Mouse (Mus musculus) heart, embryonic 15.5 days (tissue): Measurements from ENCODE around the gene Aldh1l1. TPM values are rescaled to one million over a fixed set of nuclear protein-coding genes. Genes with fewer than 3 reads are reported as not detected.
A peak's percentile ranks its signal among the peaks of the same experiment; 100 is the strongest.
"Not testable (repeated sequence)": the region's sequence is repeated elsewhere in the genome, so short reads cannot be mapped to it uniquely, and the experiment has no call there.

ENCODE experiments used
- ATAC-seq: fragments of 200-750 bp; cut with Nextera tagmentation; replicated peaks from 2 replicates; pipeline ENCODE4 v1.8.0; 2017; ENCODE audit warnings: low read depth, moderate TSS enrichment; ENCODE audit not compliant: insufficient number of reproducible peaks, insufficient read depth, low FRiP score
- H3K27ac ChIP-seq: fragments of 300-500 bp; sonication (generic); 2 replicates; pipeline ENCODE4 v1.5.1; 2015; ENCODE audit warnings: mild to moderate bottlenecking, inconsistent platforms
- H3K27me3 ChIP-seq: fragments of 300-500 bp; sonication (generic); 2 replicates; pipeline ENCODE4 v1.6.1; 2015; ENCODE audit warnings: inconsistent platforms
- H3K36me3 ChIP-seq: fragments of 300-500 bp; sonication (generic); 2 replicates; pipeline ENCODE4 v1.6.1; 2015; ENCODE audit warnings: mild to moderate bottlenecking, inconsistent platforms
- H3K4me1 ChIP-seq: fragments of 300-500 bp; sonication (generic); replicated peaks from 2 replicates; pipeline ENCODE4 v1.6.1; 2015; ENCODE audit warnings: inconsistent platforms
- H3K4me2 ChIP-seq: fragments of 300-500 bp; sonication (generic); 2 replicates; pipeline ENCODE4 v1.6.1; 2015; ENCODE audit warnings: inconsistent platforms, mild to moderate bottlenecking, moderate library complexity
- H3K4me3 ChIP-seq: fragments of 300-500 bp; sonication (generic); 2 replicates; pipeline ENCODE4 v1.5.1; 2015; ENCODE audit warnings: mild to moderate bottlenecking, inconsistent platforms
- H3K9ac ChIP-seq: fragments of 300-500 bp; sonication (generic); 2 replicates; pipeline ENCODE4 v1.6.1; 2015; ENCODE audit warnings: mild to moderate bottlenecking, inconsistent platforms
- H3K9me3 ChIP-seq: fragments of 300-500 bp; sonication (generic); replicated peaks from 2 replicates; pipeline ENCODE4 v1.6.1; 2016; ENCODE audit warnings: inconsistent platforms
- WGBS: fragments of 180-500 bp; shearing (Covaris S2); methylation state at CpG from one replicate; pipeline ENCODE4 v1.1.7; 2015; ENCODE audit warnings: mixed read lengths; 5-methylcytosine and 5-hydroxymethylcytosine counted together
- polyA plus RNA-seq: library from polyadenylated mRNA; unstranded; fragments of >200 nt; fragmentation: Nextera tagmentation; extraction: Ambion mirVana; gene quantifications from 2 replicates; pipeline ENCODE4 v1.2.1, GENCODE M21; 2015

Aldh1l1 gene
- polyA plus RNA-seq, 1 experiment from 2014 or later = 1.8 TPM

- no peak overlapping the region for H3K4me2 ChIP-seq
- no peaks in the 10 kb centered on the region for H3K27me3 ChIP-seq
- 52% methylated on average over 6 of the region's 6 CpGs for WGBS
- H3K27ac ChIP-seq = peak overlapping the region; percentile 38; the same call in 1 of the 2 replicates
- H3K4me3 ChIP-seq = no peak overlapping the region
- no peaks in the 10 kb centered on the region for H3K36me3 ChIP-seq
- ATAC-seq = no peak
- H3K9me3 ChIP-seq = no peaks in the 10 kb centered on the region
- no peak overlapping the region for H3K9ac ChIP-seq
- H3K4me1 ChIP-seq = peaks cover 74% of the 10 kb centered on the region
Measured at GRCm38 (mm10) chr6:90621584-90621890, 135.3 kb downstream of the Aldh1l1 start.

GRCm38 (mm10) chr6:90622758-90623455 lies 136.7 kb downstream of the Aldh1l1 start:
- peak overlapping the region; percentile 35; the same call in 1 of the 2 replicates for H3K4me2 ChIP-seq
- H3K9ac ChIP-seq = 0 out of 2 replicates have a peak overlapping the region, but pooled peaks have one; percentile 11
- WGBS = 23% methylated on average over 11 of the region's 11 CpGs
- H3K27me3 ChIP-seq = no peaks in the 10 kb centered on the region
- H3K9me3 ChIP-seq = no peaks in the 10 kb centered on the region
- peak overlapping the region; percentile 76 for H3K27ac ChIP-seq
- peak; percentile 52 for ATAC-seq
- H3K36me3 ChIP-seq = no peaks in the 10 kb centered on the region
- H3K4me1 ChIP-seq = peaks cover 63% of the 10 kb centered on the region
- H3K4me3 ChIP-seq = no peak overlapping the region

- H3K27ac ChIP-seq = peak overlapping the region; percentile 76
Measured at GRCm38 (mm10) chr6:90623456-90623836, 137.2 kb downstream of the Aldh1l1 start.

GRCm38 (mm10) chr6:90624184-90624583 lies 138.0 kb downstream of the Aldh1l1 start:
- 0 out of 2 replicates have a peak overlapping the region, but pooled peaks have one; percentile 76 for H3K27ac ChIP-seq
- H3K9ac ChIP-seq = no peak overlapping the region
- no peak for ATAC-seq
- H3K4me2 ChIP-seq = no peak overlapping the region
- peaks cover 51% of the 10 kb centered on the region for H3K4me1 ChIP-seq
- no peaks in the 10 kb centered on the region for H3K27me3 ChIP-seq
- no peaks in the 10 kb centered on the region for H3K36me3 ChIP-seq
- no peaks in the 10 kb centered on the region for H3K9me3 ChIP-seq
- WGBS = 71% methylated on average over 6 of the region's 6 CpGs
- H3K4me3 ChIP-seq = no peak overlapping the region

More at GRCm38 (mm10) chr6:90623456-90623836, 137.2 kb downstream of the Aldh1l1 start:
- Histone ChIP-seq H3K4me3 (no peak overlapping the region), H3K9ac (no peak overlapping the region), H3K36me3 (no peaks in the 10 kb centered on the region), H3K4me2 (peak overlapping the region; percentile 35; the same call in 1 of the 2 replicates), H3K9me3 (no peaks in the 10 kb centered on the region), H3K4me1 (peaks cover 58% of the 10 kb centered on the region), H3K27me3 (no peaks in the 10 kb centered on the region)
- ATAC-seq = no peak
- WGBS = 63% methylated on average over 5 of the region's 5 CpGs

- Histone ChIP-seq H3K36me3 (no peaks in the 10 kb centered on the region), H3K4me2 (no peak overlapping the region), H3K27ac (no peak overlapping the region), H3K9ac (no peak overlapping the region), H3K4me3 (no peak overlapping the region), H3K4me1 (peaks cover 45% of the 10 kb centered on the region), H3K9me3 (no peaks in the 10 kb centered on the region), H3K27me3 (no peaks in the 10 kb centered on the region)
- WGBS = 61% methylated on average over 11 of the region's 11 CpGs
- no peak for ATAC-seq
Measured at GRCm38 (mm10) chr6:90624733-90625132, 138.5 kb downstream of the Aldh1l1 start.

- no peaks in the 10 kb centered on the region for H3K36me3 ChIP-seq
- H3K4me2 ChIP-seq = no peak overlapping the region
- 83% methylated on average over 7 of the region's 7 CpGs for WGBS
- H3K9ac ChIP-seq = no peak overlapping the region
- no peak overlapping the region for H3K27ac ChIP-seq
- H3K4me1 ChIP-seq = peaks cover 41% of the 10 kb centered on the region
- no peaks in the 10 kb centered on the region for H3K9me3 ChIP-seq
- no peak overlapping the region for H3K4me3 ChIP-seq
- no peak for ATAC-seq
- no peaks in the 10 kb centered on the region for H3K27me3 ChIP-seq
Measured at GRCm38 (mm10) chr6:90625207-90625994, 139.2 kb downstream of the Aldh1l1 start.

GRCm38 (mm10) chr6:90627556-90627955 lies 141.3 kb downstream of the Aldh1l1 start:
- no peaks in the 10 kb centered on the region for H3K36me3 ChIP-seq
- ATAC-seq = no peak
- peaks cover 20% of the 10 kb centered on the region for H3K4me1 ChIP-seq
- H3K27me3 ChIP-seq = no peaks in the 10 kb centered on the region
- H3K4me2 ChIP-seq = no peak overlapping the region
- 88% methylated on average over 4 of the region's 4 CpGs for WGBS
- no peak overlapping the region for H3K4me3 ChIP-seq
- no peak overlapping the region for H3K27ac ChIP-seq
- no peak overlapping the region for H3K9ac ChIP-seq
- no peaks in the 10 kb centered on the region for H3K9me3 ChIP-seq

GRCm38 (mm10) chr6:90629506-90629905 lies 143.3 kb downstream of the Aldh1l1 start:
- Histone ChIP-seq H3K4me2 (no peak overlapping the region), H3K27ac (no peak overlapping the region)
- 81% methylated on average over 6 of the region's 6 CpGs for WGBS

GRCm38 (mm10) chr6:90630427-90630826 lies 144.2 kb downstream of the Aldh1l1 start:
- Histone ChIP-seq H3K36me3 (no peaks in the 10 kb centered on the region), H3K4me3 (no peak overlapping the region), H3K9ac (no peak overlapping the region), H3K4me1 (no peaks in the 10 kb centered on the region), H3K4me2 (no peak overlapping the region), H3K9me3 (no peaks in the 10 kb centered on the region), H3K27ac (no peak overlapping the region), H3K27me3 (no peaks in the 10 kb centered on the region)
- ATAC-seq = no peak
- 93% methylated on average over 7 of the region's 7 CpGs for WGBS

More at GRCm38 (mm10) chr6:90629506-90629905, 143.3 kb downstream of the Aldh1l1 start:
- H3K9me3 ChIP-seq = no peaks in the 10 kb centered on the region
- no peak overlapping the region for H3K4me3 ChIP-seq
- H3K27me3 ChIP-seq = no peaks in the 10 kb centered on the region
- peaks cover 8% of the 10 kb centered on the region for H3K4me1 ChIP-seq
- ATAC-seq = no peak
- H3K9ac ChIP-seq = no peak overlapping the region
- no peaks in the 10 kb centered on the region for H3K36me3 ChIP-seq

GRCm38 (mm10) chr6:90632526-90632925 lies 146.3 kb downstream of the Aldh1l1 start:
- not testable (repeated sequence) for H3K36me3 ChIP-seq, ATAC-seq, H3K9me3 ChIP-seq, H3K27ac ChIP-seq, H3K9ac ChIP-seq, H3K4me1 ChIP-seq, H3K4me2 ChIP-seq, H3K4me3 ChIP-seq, H3K27me3 ChIP-seq
- WGBS = 79% methylated on average over 3 of the region's 3 CpGs

- Histone ChIP-seq H3K27me3 (no peaks in the 10 kb centered on the region), H3K4me2 (no peak overlapping the region), H3K4me1 (no peaks in the 10 kb centered on the region; the same call in 1 of the 2 replicates), H3K4me3 (no peak overlapping the region), H3K9ac (no peak overlapping the region), H3K36me3 (peaks cover 5% of the 10 kb centered on the region; the same call in 1 of the 2 replicates), H3K9me3 (no peaks in the 10 kb centered on the region), H3K27ac (no peak overlapping the region)
- no peak for ATAC-seq
- 31% methylated on average over 4 of the region's 4 CpGs for WGBS
Measured at GRCm38 (mm10) chr6:90635081-90635480, 148.9 kb downstream of the Aldh1l1 start.
